Mouse (Mus musculus) liver, embryonic 12.5 days (tissue): ENCODE measurements around the gene BC051665. TPM values are rescaled to one million over a fixed set of nuclear protein-coding genes. Genes with fewer than 3 reads are reported as not detected.

Experiments
- ATAC-seq: fragments of 200-750 bp; cut with Nextera tagmentation; 2 replicates; pipeline ENCODE4 v1.8.0; 2017; ENCODE audit warnings: moderate number of reproducible peaks, mild to moderate bottlenecking, moderate library complexity
- H3K27ac ChIP-seq: fragments of 300-500 bp; sonication (generic); 2 replicates; pipeline ENCODE4 v1.5.1; 2016; ENCODE audit warnings: mild to moderate bottlenecking
- H3K27me3 ChIP-seq: fragments of 300-500 bp; sonication (generic); replicated peaks from 2 replicates; pipeline ENCODE4 v1.6.1; 2016; ENCODE audit warnings: mild to moderate bottlenecking, moderate library complexity
- H3K36me3 ChIP-seq: fragments of 300-500 bp; sonication (generic); 2 replicates; pipeline ENCODE4 v1.6.1; 2016; ENCODE audit warnings: mild to moderate bottlenecking, moderate library complexity
- H3K4me1 ChIP-seq: fragments of 300-500 bp; sonication (generic); 2 replicates; pipeline ENCODE4 v1.6.1; 2016
- H3K4me2 ChIP-seq: fragments of 300-500 bp; sonication (generic); 2 replicates; pipeline ENCODE4 v1.6.1; 2016; ENCODE audit warnings: mild to moderate bottlenecking, moderate library complexity
- H3K4me3 ChIP-seq: fragments of 300-500 bp; sonication (generic); 2 replicates; pipeline ENCODE4 v1.5.1; 2016; ENCODE audit warnings: mild to moderate bottlenecking, moderate library complexity
- H3K9ac ChIP-seq: fragments of 300-500 bp; sonication (generic); 2 replicates; pipeline ENCODE4 v1.6.1; 2016; ENCODE audit warnings: mild to moderate bottlenecking, moderate library complexity
- H3K9me3 ChIP-seq: fragments of 300-500 bp; sonication (generic); replicated peaks from 2 replicates; pipeline ENCODE4 v1.6.1; 2016; ENCODE audit warnings: mild to moderate bottlenecking, moderate library complexity
- WGBS: fragments of 180-500 bp; shearing (Covaris S2); methylation state at CpG from one replicate; pipeline ENCODE4 v1.1.7; 2016; ENCODE audit not compliant: insufficient replicate concordance; 5-methylcytosine and 5-hydroxymethylcytosine counted together
- polyA plus RNA-seq: library from polyadenylated mRNA; unstranded; fragments of >200 nt; fragmentation: Nextera tagmentation; extraction: Ambion mirVana; gene quantifications from 2 replicates; pipeline ENCODE4 v1.2.1, GENCODE M21; 2016

The BC051665 gene
- polyA plus RNA-seq, 1 experiment from 2014 or later, result not detected

DNA sequence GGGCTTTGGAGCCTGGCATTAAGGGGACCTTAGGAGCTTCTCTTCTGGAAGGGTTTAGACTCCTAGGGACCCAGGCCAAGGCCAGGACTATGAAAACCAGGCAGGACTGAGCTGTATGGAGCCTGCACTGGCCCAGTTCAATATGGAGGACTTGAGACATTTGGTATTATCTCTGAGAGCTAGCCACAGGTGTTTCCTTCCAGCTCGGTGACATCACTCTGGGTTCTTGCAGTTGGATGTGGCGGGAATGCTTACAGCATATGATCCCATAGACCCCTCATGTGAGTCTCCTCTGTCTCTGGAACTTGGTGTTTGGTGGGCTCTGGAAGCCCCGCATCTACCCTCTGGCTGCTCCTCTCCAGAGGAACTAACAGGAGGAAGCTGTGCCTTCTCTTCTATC, 43.6 kb downstream of the BC051665 start:
- peaks cover 67% of the 10 kb centered on the region for H3K4me1 ChIP-seq

DNA sequence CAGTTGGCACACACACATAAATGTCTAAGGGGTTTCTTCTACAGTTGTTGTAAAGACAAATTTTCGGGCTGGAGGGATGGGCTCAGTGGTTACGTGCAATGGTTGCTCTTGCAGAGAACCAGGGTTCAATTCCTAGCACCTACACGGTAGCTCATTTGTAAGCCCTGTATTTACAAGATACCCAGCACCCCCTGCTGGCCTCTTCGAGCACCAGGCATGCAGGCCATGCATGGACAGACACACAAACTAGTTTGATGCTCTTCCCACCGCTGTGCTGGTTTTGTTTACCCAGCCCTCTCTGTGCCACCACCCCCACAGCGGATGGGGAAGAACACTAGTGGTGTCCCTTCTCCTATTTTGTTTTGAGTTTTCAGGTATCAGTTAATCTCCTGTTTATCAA, 45.9 kb downstream of the BC051665 start:
- no peak for ATAC-seq
- WGBS, result 81% methylated on average over 6 of the region's 6 CpGs
- peaks cover 61% of the 10 kb centered on the region for H3K4me1 ChIP-seq

More for the DNA sequence above, 43.6 kb downstream of the BC051665 start:
- H3K27me3 ChIP-seq, result no peaks in the 10 kb centered on the region
- no peak overlapping the region for H3K9ac ChIP-seq
- WGBS, result 41% methylated on average over 3 of the region's 3 CpGs
- peak overlapping the region; percentile 90 for H3K27ac ChIP-seq
- no peak overlapping the region for H3K4me3 ChIP-seq
- ATAC-seq, result no peak
- H3K9me3 ChIP-seq, result no peaks in the 10 kb centered on the region
- peaks cover 20% of the 10 kb centered on the region for H3K36me3 ChIP-seq
- H3K4me2 ChIP-seq, result peak overlapping the region; percentile 65

DNA sequence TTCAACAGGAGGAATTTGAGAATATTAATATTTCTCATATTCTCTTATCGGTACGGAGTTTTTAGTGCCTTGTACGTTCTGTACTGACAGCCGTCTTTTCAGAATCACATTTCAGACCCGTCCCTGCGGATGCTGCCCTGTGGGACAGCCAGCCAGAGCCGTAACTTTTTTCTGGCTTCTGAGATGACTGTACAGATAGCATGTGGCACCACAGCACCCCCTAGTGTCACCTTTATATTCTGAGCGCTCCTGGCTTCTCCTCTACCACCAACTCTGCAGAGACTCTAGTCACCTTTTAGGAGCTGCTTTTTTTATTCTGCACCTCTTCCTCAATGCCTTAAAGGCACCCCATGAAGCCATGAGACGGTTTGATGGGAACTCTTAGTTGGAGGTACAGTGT, 47.7 kb downstream of the BC051665 start:
- no peak overlapping the region for H3K9ac ChIP-seq
- H3K4me3 ChIP-seq, result peak overlapping the region; percentile 28
- H3K9me3 ChIP-seq, result no peaks in the 10 kb centered on the region
- 9% methylated on average over 9 of the region's 9 CpGs for WGBS
- peak; percentile 43; the same call in 1 of the 2 replicates for ATAC-seq
- H3K36me3 ChIP-seq, result peaks cover 20% of the 10 kb centered on the region
- H3K27me3 ChIP-seq, result no peaks in the 10 kb centered on the region
- peak overlapping the region; percentile 69 for H3K4me2 ChIP-seq
- peak overlapping the region; percentile 74 for H3K27ac ChIP-seq
- H3K4me1 ChIP-seq, result peaks cover 43% of the 10 kb centered on the region

More for the DNA sequence above, 45.9 kb downstream of the BC051665 start:
- Histone ChIP-seq H3K4me2 (no peak overlapping the region), H3K36me3 (peaks cover 20% of the 10 kb centered on the region), H3K9me3 (no peaks in the 10 kb centered on the region), H3K27ac (no peak overlapping the region), H3K27me3 (no peaks in the 10 kb centered on the region), H3K9ac (no peak overlapping the region), H3K4me3 (no peak overlapping the region)

DNA sequence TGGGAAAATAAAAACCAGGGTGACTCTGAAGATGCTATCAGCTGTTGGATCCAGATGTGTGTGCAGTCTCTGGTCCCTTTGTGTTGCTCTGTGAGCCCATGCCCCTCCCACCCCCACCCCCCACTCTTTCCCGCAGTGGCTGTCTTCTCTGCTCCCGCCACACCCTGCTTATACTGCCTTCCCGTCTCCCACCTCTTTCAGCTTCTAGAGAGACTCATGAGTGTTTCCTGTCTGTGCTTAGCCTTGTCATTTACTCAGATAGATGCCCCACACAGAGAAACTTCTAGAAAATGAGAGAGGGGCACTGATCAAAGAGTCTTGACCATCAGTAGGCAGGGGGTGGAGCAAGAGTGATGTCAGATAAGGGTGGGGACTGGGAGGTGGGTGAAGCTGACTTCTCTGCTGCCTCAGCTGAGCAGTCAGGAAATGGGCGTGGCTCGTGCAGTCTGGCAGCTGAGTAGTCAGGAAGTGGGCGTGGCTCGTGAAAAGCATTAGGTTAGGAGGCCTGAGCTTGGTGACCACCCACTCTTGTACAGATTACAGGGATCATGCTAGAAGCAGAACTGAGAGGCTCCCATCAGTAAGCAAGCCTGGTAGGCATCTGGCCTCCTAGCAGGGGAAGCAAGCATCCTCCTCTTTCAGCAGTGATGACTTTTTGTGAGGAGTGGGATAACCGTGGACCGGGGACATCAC, 48.4 kb downstream of the BC051665 start:
- WGBS, result 8% methylated on average over 9 of the region's 9 CpGs
- Histone ChIP-seq H3K4me3 (peak overlapping the region; percentile 28), H3K36me3 (peaks cover 20% of the 10 kb centered on the region), H3K27me3 (no peaks in the 10 kb centered on the region), H3K4me1 (peaks cover 37% of the 10 kb centered on the region), H3K9me3 (no peaks in the 10 kb centered on the region), H3K9ac (no peak overlapping the region), H3K27ac (peak overlapping the region; percentile 74), H3K4me2 (peak overlapping the region; percentile 69)
- ATAC-seq, result peak; percentile 74

DNA sequence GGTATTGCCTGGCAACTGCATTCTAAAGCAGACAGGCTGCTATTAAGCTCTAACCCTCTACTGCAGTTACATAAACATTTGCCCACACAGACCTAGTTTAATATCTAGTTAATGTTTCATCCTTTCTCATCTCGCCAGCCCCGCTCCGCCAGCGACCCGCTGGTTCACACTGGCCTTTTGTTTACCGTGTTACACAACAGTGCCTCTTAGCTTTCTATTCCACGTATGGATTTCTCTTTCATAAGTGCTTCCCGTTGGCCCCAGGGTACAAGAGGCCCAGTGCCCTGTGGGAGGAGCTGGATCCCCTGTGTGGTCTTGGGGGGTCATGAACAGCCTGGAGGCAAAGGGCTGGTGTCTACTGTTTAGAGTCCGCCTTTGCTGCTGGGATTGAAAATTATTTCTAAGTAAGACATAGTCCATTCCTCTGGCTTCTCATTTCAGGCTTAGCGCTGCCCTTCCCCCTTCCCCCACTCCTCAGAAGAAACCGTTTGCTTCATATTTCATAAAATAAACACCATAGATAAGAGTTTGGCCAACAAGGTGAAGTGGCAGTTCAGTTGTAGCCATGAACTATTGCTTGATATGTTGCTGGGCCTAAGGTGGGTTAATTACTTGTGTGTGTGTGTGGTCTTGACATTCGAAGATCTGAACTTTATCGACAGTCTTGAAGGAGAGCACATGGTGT, 49.6 kb downstream of the BC051665 start:
- WGBS, result 70% methylated on average over 13 of the region's 13 CpGs
- Histone ChIP-seq H3K27ac (peak overlapping the region; percentile 74), H3K9me3 (no peaks in the 10 kb centered on the region), H3K4me2 (no peak overlapping the region), H3K27me3 (no peaks in the 10 kb centered on the region), H3K4me3 (no peak overlapping the region), H3K4me1 (peaks cover 27% of the 10 kb centered on the region), H3K9ac (no peak overlapping the region), H3K36me3 (peaks cover 18% of the 10 kb centered on the region)
- ATAC-seq, result peak; percentile 56

DNA sequence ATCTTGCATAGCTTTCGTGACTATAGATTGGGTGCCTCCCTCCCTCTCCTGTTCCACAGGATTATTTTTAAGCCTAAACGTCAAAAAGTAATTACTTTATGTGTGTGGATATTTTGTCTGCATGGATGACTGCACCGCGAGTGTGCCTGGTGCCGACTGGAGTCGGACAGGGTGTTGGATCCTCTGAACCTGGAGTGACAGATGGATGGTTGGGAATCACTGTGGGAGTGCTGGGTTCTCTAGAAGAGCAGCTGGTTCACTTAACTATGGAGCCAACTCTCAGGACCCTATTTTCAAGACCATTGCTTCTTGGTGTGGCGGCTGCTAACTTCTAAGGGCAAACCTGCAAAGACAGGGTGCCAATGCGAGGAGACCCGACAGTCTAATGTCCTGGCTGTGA, 50.9 kb downstream of the BC051665 start:
- Histone ChIP-seq H3K4me1 (peaks cover 27% of the 10 kb centered on the region), H3K4me2 (no peak overlapping the region), H3K27ac (peak overlapping the region; percentile 69; the same call in 1 of the 2 replicates), H3K36me3 (peaks cover 25% of the 10 kb centered on the region), H3K9me3 (no peaks in the 10 kb centered on the region), H3K27me3 (no peaks in the 10 kb centered on the region), H3K4me3 (no peak overlapping the region), H3K9ac (no peak overlapping the region)
- no peak for ATAC-seq
- 87% methylated on average over 9 of the region's 9 CpGs for WGBS

Other genes with a start within 250 kb of the BC051665 start
- 8.8 and 9.4 TPM in 2 replicates for gene Dapk1, start 184.4 kb downstream of the BC051665 start, polyA plus RNA-seq
- gene Ctsll3, start 16.5 kb upstream of the BC051665 start, polyA plus RNA-seq, result not detected in 2 replicates
- gene 4930486L24Rik, start 78.1 kb upstream of the BC051665 start, polyA plus RNA-seq, result not detected in 2 replicates
- gene Gm49392, start 110.5 kb upstream of the BC051665 start, polyA plus RNA-seq, result 0.11 and 0.45 TPM in 2 replicates
- 7.2 and 9.1 TPM in 2 replicates for gene Ctla2b, start 111.1 kb upstream of the BC051665 start, polyA plus RNA-seq
- not detected in 2 replicates for gene Tpbpb, start 118.5 kb upstream of the BC051665 start, polyA plus RNA-seq
- 0.32 TPM in 1 of 2 replicates, not detected in the other for gene Gm49393, start 149.2 kb upstream of the BC051665 start, polyA plus RNA-seq
- gene Gm49391, start 150.2 kb upstream of the BC051665 start, polyA plus RNA-seq, result 1.2 and 3.7 TPM in 2 replicates
- gene Ctla2a, start 150.3 kb upstream of the BC051665 start, polyA plus RNA-seq, result 50.5 and 53.0 TPM in 2 replicates
- gene Tpbpa, start 155.6 kb upstream of the BC051665 start, polyA plus RNA-seq, result not detected in 2 replicates
- 0.23 TPM in 1 of 2 replicates, not detected in the other for gene Ctsj, start 219.6 kb upstream of the BC051665 start, polyA plus RNA-seq